Mouse (Mus musculus) liver, adult 2 months (tissue): ENCODE measurements around the gene Supt7l.

Experiments used
- CTCF ChIP-seq: fragments of 200-500 bp; IDR thresholded peaks from 2 replicates; pipeline ENCODE4 v1.5.1; 2011; ENCODE audit warnings: low read depth, low read length, control low read depth
- POLR2A ChIP-seq: fragments of 200-500 bp; IDR thresholded peaks from 2 replicates; pipeline ENCODE4 v1.6.1; 2011; ENCODE audit warnings: low read length, control low read depth; ENCODE audit not compliant: insufficient read depth; ENCODE audit errors: extremely low read depth

DNA sequence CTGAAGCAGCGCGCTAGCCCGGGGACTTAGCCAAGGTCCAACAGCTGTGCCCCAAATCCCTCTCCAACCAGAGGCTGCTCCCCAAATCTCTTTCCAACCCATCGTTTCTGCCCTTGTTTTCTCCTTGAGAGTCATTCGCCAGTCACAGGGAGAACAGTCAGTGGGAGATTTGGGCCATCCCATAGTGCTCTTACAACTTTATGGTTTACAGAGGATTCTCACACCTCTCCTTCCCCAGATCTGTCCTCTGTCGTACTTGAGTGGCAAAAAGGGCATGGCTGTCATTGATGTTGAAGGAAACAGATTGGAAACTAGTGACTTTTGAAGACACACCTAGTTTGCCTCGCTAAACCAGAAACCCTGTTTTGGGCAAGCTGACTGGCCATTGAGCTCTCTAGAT, 36.3 kb upstream of the Supt7l start:
- TF ChIP-seq CTCF: no peak
- TF ChIP-seq POLR2A: no peak
